Mouse (Mus musculus) liver, postnatal 0 days (tissue): ENCODE results near the gene St6gal1. TPM values are rescaled to one million over a fixed set of nuclear protein-coding genes. Genes with fewer than 3 reads are reported as not detected.
A peak's percentile ranks its signal among the peaks of the same experiment; 100 is the strongest.

Source experiments
- ATAC-seq: fragments of 200-750 bp; cut with Nextera tagmentation; 2 replicates; pipeline ENCODE4 v1.8.0; 2017; ENCODE audit warnings: mild to moderate bottlenecking, moderate library complexity
- DNase-seq: peaks from one replicate; pipeline ENCODE4 v3.0.0-alpha.2; 2016
- H3K27ac ChIP-seq: fragments of 300-500 bp; sonication (generic); 2 replicates; pipeline ENCODE4 v1.5.1; 2014; ENCODE audit warnings: antibody characterized with exemption, moderate library complexity, mild to moderate bottlenecking, low read depth
- H3K27me3 ChIP-seq: fragments of 300-500 bp; sonication (generic); 2 replicates; pipeline ENCODE4 v1.6.1; 2014; ENCODE audit warnings: low read length, control low read depth, mixed read lengths; ENCODE audit not compliant: insufficient read depth
- H3K36me3 ChIP-seq: fragments of 300-500 bp; sonication (generic); replicated peaks from 2 replicates; pipeline ENCODE4 v1.6.1; 2014; ENCODE audit warnings: mild to moderate bottlenecking, control low read depth, low read length, moderate library complexity, mixed read lengths; ENCODE audit not compliant: insufficient read depth
- H3K4me1 ChIP-seq: fragments of 300-500 bp; sonication (generic); 2 replicates; pipeline ENCODE4 v1.6.1; 2014; ENCODE audit warnings: antibody characterized with exemption, mild to moderate bottlenecking, control low read depth; ENCODE audit not compliant: insufficient read depth
- H3K4me2 ChIP-seq: fragments of 300-500 bp; sonication (generic); 2 replicates; pipeline ENCODE4 v1.6.1; 2014; ENCODE audit warnings: low read depth, mild to moderate bottlenecking, low read length, moderate library complexity, mixed read lengths
- H3K4me3 ChIP-seq: fragments of 300-500 bp; sonication (generic); 2 replicates; pipeline ENCODE4 v1.5.1; 2014; ENCODE audit warnings: low read depth, low read length
- H3K9ac ChIP-seq: fragments of 300-500 bp; sonication (generic); replicated peaks from 2 replicates; pipeline ENCODE4 v1.6.1; 2014; ENCODE audit warnings: mild to moderate bottlenecking, moderate library complexity
- H3K9me3 ChIP-seq: fragments of 300-500 bp; sonication (generic); 2 replicates; pipeline ENCODE4 v1.6.1; 2016; ENCODE audit warnings: mild to moderate bottlenecking, control low read depth, low read length, mixed read lengths
- CTCF ChIP-seq: sonication (generic); IDR thresholded peaks from 2 replicates; pipeline ENCODE4 v1.5.1; 2016; ENCODE audit warnings: antibody characterized with exemption, low read depth
- EP300 ChIP-seq: IDR thresholded peaks from 2 replicates; pipeline ENCODE4 v1.6.1; 2016; ENCODE audit warnings: antibody characterized with exemption, low read depth, mild to moderate bottlenecking
- WGBS: fragments of 180-500 bp; shearing (Covaris S2); extraction: QIAGEN DNeasy Blood & Tissue Kit; methylation state at CpG from one replicate; pipeline ENCODE4 v1.1.7; 2014; ENCODE audit not compliant: insufficient replicate concordance; 5-methylcytosine and 5-hydroxymethylcytosine counted together
- polyA plus RNA-seq: library from polyadenylated mRNA; unstranded; fragments of >200 nt; fragmentation: Nextera tagmentation; extraction: Ambion mirVana; gene quantifications from 2 replicates; pipeline ENCODE4 v1.2.1, GENCODE M21; 2015

St6gal1 gene
- polyA plus RNA-seq, 1 experiment from 2014 or later: 17.1 TPM

DNA sequence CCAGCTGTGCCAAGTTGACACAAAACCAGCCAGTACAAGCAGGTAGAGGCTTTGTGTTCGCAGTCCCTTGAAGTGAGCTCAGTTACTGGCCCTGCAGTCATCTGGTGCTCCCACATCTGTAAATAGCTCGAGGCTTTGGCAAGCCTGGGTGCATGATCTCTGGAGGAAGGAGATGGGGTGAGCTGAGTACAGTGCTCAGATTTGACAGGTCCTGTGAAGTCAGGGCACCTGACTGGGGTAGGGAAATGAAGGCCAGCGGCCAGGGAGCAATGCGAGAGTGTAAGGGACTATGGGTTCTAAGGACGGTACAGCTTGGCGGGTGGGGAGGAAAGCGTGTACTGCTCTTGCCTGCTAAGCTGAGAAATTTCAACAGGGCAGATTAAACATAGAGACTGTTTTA is 43.7 kb downstream of the St6gal1 start:
- no peak for ATAC-seq
- Histone ChIP-seq H3K36me3 (no peaks in the 10 kb centered on the region), H3K4me2 (no peak overlapping the region), H3K4me3 (no peak overlapping the region), H3K9ac (no peak overlapping the region), H3K4me1 (peaks cover 20% of the 10 kb centered on the region), H3K9me3 (no peaks in the 10 kb centered on the region), H3K27ac (no peak overlapping the region), H3K27me3 (no peaks in the 10 kb centered on the region)
- TF ChIP-seq CTCF (no peak), EP300 (no peak)
- DNase-seq: no peak
- WGBS: 67% methylated on average over 7 of the region's 7 CpGs

DNA sequence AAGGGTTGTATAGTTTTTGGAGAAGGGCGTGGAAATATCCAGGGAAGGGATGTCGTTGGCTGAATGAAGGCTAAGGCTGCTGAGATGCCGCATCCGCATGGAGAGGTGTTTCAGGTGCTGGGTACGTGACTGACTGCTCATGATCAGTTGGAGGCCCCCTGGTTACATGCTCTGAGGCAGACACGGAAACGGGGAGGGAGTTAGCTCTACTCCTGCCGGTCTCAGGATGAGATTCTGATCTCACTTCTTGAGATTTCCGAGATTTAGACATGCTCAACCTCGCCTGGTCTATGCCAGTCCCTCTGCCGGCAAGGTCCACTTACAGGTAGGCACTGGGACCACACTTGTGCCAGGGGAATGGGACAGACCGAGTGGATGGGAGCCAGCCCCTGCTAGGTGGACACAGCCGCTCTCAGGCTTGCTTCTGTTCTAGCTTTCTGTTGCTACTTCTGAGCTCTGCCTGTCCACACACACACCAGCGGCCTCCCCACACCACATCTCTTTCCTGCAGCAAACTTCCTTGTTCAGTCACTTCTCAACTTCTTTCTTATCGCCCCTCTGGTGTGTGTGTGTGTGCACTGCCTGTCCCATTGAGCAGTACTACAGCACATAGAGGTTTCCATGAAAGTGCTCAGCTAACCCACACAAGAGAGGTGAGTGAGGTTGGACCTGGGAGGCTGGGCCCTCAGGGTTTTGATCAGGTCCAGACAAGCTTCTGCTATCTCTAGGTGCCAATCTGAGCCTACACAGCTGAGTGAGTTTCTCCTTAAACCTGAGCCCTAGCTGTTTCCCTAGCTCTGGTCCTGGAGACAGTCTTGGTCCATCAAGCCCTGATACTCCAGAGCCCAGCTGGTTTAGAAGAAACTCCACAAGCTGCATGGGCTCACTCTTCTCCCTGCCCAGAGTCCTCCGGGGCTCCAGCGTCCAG is 44.8 kb downstream of the St6gal1 start:
- Histone ChIP-seq H3K36me3 (no peaks in the 10 kb centered on the region), H3K4me3 (no peak overlapping the region), H3K27me3 (no peaks in the 10 kb centered on the region), H3K27ac (no peak overlapping the region), H3K4me1 (peaks cover 29% of the 10 kb centered on the region), H3K9me3 (no peaks in the 10 kb centered on the region), H3K4me2 (no peak overlapping the region), H3K9ac (no peak overlapping the region)
- ATAC-seq: no peak
- TF ChIP-seq CTCF: no peak
- TF ChIP-seq EP300: no peak
- 49% methylated on average over 17 of the region's 17 CpGs for WGBS
- no peak for DNase-seq

DNA sequence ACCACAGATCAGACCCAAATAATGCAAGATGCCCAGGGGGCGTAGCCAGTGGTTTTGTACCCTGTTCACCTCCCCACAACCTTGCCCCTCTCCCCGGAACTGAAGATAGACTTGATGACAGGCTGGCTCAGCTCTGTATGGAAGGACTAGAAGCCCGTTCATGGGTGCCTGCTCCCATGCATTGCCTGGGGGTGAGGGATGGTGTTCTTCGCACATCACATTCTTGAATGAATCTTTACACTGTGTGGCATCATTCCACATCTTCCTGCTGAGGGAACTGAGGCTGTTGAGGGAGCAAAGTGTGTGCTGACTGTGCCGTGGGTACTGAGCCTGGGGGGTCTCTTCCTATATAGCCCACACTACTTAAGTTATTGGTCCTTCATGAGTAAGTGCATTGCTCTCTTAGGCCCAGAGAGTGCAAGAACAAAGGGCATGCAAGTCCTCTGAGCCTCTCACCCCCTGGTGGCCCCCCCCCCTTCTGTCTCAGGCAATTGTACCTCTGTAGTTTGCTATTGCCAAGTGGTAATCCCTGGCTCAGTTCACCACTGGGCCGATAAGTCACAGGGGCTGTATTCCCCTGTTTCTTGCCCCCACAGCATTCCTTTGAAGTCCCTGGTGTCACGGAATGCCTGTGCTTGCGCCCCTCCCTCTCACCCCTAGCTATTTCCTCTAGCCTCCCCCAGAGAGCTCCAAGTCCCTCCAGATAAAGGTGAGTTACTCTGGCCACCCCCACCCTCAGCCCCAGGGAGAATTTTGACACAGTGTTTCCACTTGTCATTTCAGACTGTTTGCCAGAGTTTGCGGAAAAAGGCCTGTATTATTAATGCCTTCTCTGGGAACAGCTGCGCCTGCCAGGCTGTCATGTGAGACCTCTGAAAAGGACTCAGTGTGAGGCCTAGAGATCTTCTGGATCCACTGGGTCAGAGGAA is 45.7 kb downstream of the St6gal1 start:
- 61% methylated on average over 10 of the region's 10 CpGs for WGBS
- Histone ChIP-seq H3K36me3 (no peaks in the 10 kb centered on the region), H3K9me3 (no peaks in the 10 kb centered on the region), H3K4me2 (no peak overlapping the region), H3K4me1 (peaks cover 33% of the 10 kb centered on the region), H3K4me3 (no peak overlapping the region), H3K27ac (no peak overlapping the region), H3K9ac (no peak overlapping the region), H3K27me3 (no peaks in the 10 kb centered on the region)
- DNase-seq (no peak), ATAC-seq (no peak)
- TF ChIP-seq CTCF: no peak
- TF ChIP-seq EP300: no peak

DNA sequence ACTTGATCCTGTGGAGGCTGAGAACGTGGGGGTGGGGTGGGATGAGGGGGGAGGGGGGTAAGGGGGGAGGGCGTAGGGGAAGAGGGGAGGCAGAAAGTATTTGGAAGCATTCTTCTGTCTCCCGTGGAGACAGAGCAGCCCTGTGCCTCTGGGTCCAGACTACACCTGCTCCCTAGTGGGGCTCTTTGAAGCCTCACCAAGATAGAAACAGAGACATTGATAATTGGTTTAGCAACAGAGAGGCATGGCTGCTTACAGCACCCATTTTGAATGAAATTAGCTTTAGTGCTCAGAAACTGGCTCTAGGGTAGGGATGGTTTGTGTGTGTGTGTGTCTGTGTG is 46.3 kb downstream of the St6gal1 start:
- 60% methylated on average over 3 of the region's 3 CpGs for WGBS
- H3K4me1 ChIP-seq: peaks cover 33% of the 10 kb centered on the region
- no peak for TF ChIP-seq CTCF
- no peak for TF ChIP-seq EP300
- no peak for ATAC-seq
- H3K4me3 ChIP-seq: no peak overlapping the region
- no peak overlapping the region for H3K27ac ChIP-seq
- H3K4me2 ChIP-seq: no peak overlapping the region
- H3K9ac ChIP-seq: no peak overlapping the region
- DNase-seq: no peak
- H3K27me3 ChIP-seq: no peaks in the 10 kb centered on the region
- no peaks in the 10 kb centered on the region for H3K9me3 ChIP-seq
- H3K36me3 ChIP-seq: no peaks in the 10 kb centered on the region

DNA sequence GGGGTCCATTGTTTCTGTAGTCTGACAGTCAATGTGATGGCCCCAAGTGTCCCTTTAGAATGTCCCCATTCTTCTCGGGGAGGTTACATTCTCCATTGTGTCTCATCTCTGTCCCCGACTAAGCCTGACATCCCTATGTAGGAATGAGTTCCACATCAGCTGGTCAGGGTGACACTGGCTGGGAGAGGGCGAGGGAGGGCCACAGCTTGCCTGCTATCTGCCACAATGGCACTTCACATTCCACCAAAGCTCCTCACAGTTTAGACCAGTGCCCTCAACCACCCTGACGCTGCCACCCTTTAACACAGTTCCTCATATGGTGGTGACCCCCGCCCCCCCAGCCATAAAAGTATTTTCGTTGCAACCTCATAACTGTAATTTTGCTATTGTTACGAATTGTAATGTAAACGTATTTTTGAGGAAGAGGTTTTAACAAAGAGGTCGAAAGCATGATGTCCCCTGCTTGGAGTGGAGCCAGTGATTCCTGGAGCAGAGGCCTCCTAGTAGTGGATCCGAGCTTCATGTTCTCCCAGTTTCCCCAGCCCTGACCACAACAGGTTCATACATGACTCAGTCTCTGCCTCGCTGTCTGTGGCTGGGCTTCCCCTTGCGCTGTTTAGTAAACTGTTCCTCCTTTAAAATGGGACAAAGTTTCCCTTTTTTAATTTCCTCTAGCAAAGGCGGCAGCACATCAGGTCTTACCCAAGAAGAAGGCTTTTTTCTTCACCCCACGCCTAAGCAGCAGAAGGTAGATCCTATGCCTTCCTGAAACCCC is 47.4 kb downstream of the St6gal1 start:
- DNase-seq (no peak), ATAC-seq (peak; percentile 66)
- WGBS: 42% methylated on average over 14 of the region's 14 CpGs
- Histone ChIP-seq H3K9me3 (no peaks in the 10 kb centered on the region), H3K36me3 (no peaks in the 10 kb centered on the region), H3K27ac (peak overlapping the region; percentile 49; the same call in 1 of the 2 replicates), H3K4me2 (no peak overlapping the region), H3K4me1 (peaks cover 33% of the 10 kb centered on the region), H3K27me3 (no peaks in the 10 kb centered on the region), H3K9ac (no peak overlapping the region), H3K4me3 (no peak overlapping the region)
- TF ChIP-seq CTCF: no peak
- 0 out of 2 replicates have a peak, but pooled peaks have one; percentile 17 for TF ChIP-seq EP300
